Mouse (Mus musculus) thymus, postnatal 4 days (tissue): ENCODE data around the gene Vmn1r237.

Experiments
- DNase-seq: peaks from one replicate; pipeline ENCODE4 v3.0.0; 2021

The Vmn1r237 gene

DNA sequence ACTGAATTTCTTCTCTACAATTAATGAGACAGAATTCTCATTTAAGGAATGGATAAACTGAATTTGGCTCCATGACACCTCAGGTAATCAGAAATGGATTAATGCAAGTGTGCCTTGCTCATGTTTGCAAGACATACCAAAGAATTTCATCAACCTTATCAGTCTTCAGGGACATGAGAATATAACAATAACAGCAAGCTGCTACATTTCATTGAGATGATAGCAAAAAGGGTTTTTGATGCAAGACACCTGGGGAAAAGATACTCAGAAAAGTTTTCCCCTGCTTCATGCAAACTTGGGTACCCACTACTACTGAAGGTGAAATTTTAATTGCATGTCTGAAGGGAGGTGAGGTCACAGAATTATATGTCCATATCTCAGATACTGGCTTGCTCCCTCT, at the start of gene Vmn1r237:
TSS of gene Vmn1r237 (plus strand) at position 301 of the 400 bp plus-strand sequence.
- no peak for DNase-seq

DNA sequence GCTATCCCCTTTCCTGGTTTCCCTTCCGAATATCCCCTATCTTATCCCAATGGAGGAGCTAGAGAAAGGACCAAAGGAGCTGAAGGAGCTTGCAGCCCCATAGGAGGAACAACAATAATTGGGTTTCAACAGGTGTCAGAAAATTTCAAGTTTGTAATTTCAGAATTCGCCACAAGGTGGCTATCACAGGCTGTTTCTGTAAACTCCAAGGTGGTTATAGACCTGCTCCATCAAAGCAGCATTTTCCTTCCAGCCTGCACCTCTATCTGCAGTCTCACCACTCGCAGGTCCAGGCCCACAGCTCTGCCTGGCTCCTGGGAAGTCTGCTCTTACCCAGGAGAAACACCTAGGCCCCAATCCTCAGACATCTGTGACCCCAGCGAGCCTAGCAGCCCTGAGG, 39.6 kb upstream of the Vmn1r237 start:
- DNase-seq, result peak; percentile 22

DNA sequence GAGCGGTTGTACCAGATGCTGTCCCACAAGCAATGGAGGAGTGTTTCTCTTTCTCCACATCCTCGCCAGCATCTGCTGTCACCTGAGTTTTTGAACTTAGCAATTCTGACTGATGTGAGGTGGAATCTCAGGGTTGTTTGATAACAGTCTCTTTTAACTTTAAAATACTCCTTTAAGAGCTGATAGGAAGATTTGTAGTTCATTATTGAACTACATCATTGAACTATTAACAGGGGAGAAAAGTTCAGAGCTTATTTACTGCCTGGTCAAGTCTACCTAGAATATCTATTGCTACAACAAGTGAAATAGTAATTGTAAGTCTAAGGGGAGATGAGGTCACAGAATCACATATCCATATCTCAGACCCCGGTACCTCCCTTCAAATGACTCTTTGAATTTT, 29.0 kb upstream of the Vmn1r237 start, which contains the start of gene Vmn1r236:
TSS of gene Vmn1r236 (plus strand) at position 301 of the 400 bp plus-strand sequence.
- DNase-seq, result no peak

DNA sequence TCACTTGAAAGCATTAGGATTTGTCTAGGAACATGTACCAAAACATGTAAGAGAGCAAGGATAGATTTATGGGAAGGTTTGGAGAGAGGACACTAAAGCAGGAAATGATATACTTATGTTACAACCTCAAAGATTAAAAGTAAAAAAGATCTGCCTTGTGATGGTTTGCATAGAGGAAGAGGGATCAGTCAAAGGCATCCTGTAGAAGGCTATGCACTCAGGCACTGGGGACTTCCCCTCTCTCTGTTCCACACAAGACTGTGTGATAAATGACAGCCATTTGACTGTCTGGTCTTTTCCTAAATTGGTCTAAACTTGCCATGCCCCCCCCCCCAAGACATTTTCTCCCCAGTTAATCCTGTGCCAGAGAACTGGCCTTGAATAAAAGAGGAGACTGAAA, 27.3 kb upstream of the Vmn1r237 start:
- no peak for DNase-seq

DNA sequence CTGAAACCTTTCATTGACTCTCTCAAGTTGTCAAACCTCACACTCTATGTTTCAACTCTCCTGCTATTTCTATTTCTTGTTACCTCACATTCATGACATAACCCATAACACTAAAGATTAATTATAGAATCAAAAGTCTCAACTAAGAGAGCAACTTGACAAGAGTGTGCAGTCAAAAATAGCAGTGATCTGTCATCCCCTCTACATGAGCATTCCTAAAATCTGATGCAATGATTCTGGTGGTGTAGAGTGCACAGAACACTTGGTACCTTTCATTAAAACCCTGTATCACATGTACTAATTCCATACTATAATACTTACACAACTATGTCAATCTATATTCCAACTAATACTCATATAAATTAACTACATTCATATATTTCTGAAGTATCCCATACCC, 22.0 kb upstream of the Vmn1r237 start:
- DNase-seq, result no peak
